ENCODE assay signal across 15 mouse cellular contexts in the genomic region with DNA sequence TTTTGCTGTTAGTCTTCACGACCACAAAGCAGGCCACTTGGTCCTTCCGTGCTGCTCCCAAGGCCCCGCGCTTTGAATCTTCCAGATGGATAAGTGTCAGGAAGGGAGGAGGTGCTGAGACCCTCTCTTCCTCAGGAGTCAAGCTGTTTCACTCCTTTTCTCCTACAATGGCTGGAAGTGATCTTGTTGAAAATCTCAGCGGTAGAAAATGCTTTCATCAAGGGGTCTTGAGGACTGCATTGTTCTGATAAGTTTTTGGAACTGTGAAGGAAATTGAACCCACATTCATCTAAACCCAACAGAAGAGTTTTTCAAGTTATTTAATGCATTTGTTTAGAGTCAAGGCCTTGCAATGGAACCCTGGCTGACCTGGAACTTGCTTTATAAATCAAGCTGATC.
"Had no signal": no experiment of that assay in that cellular context is flagged by ENCODE, and none has a peak within 500 bp of the region (broad histone marks: within the 10 kb centered on the region; RNA-seq: fewer than 3 reads in every experiment).

No protein-coding gene starts in this region.

- H3K9me3 ChIP-seq: megakaryocyte, embryonic 14.5 days; midbrain, embryonic 13.5 days; midbrain, embryonic 15.5 days; neural tube, embryonic 12.5 days; stomach, embryonic 15.5 days had no signal

- ATAC-seq: midbrain, embryonic 13.5 days; midbrain, embryonic 15.5 days had no signal

- H3K9ac ChIP-seq: lung, embryonic 14.5 days; midbrain, embryonic 13.5 days; midbrain, embryonic 15.5 days; neural tube, embryonic 12.5 days; stomach, embryonic 15.5 days had no signal

- H3K4me2 ChIP-seq: lung, embryonic 14.5 days; midbrain, embryonic 11.5 days; midbrain, embryonic 13.5 days; midbrain, embryonic 15.5 days; neural tube, embryonic 12.5 days; stomach, embryonic 15.5 days had no signal

- H3K36me3 ChIP-seq: midbrain, embryonic 13.5 days; midbrain, embryonic 15.5 days; neural tube, embryonic 12.5 days; stomach, embryonic 15.5 days had no signal

- DNase-seq: lung, adult 18-20 months; lung, postnatal 14 days; lung, postnatal 36 days; right cerebral cortex, postnatal 14 days; thymus, adult 2 months; thymus, postnatal 25 days had no signal

- H3K27me3 ChIP-seq: midbrain, embryonic 13.5 days; midbrain, embryonic 15.5 days; neural tube, embryonic 12.5 days; stomach, embryonic 15.5 days had no signal

- H3K4me3 ChIP-seq: megakaryocyte, embryonic 14.5 days; midbrain, embryonic 13.5 days; midbrain, embryonic 15.5 days; neural tube, embryonic 12.5 days; stomach, embryonic 15.5 days had no signal

- H3K27ac ChIP-seq: macrophage; midbrain, embryonic 13.5 days; midbrain, embryonic 15.5 days; neural tube, embryonic 12.5 days; stomach, embryonic 15.5 days; stomach, postnatal 0 days had no signal

- H3K4me1 ChIP-seq: midbrain, embryonic 15.5 days; neural tube, embryonic 12.5 days; stomach, embryonic 15.5 days had no signal
